Mouse (Mus musculus): ENCODE results near the gene Zfp74. TPM values are rescaled to one million over a fixed set of nuclear protein-coding genes. Genes with fewer than 3 reads are reported as not detected.

Zfp74 gene
- polyA plus RNA-seq, 1 experiment from 2014 or later: 6.7 TPM

DNA sequence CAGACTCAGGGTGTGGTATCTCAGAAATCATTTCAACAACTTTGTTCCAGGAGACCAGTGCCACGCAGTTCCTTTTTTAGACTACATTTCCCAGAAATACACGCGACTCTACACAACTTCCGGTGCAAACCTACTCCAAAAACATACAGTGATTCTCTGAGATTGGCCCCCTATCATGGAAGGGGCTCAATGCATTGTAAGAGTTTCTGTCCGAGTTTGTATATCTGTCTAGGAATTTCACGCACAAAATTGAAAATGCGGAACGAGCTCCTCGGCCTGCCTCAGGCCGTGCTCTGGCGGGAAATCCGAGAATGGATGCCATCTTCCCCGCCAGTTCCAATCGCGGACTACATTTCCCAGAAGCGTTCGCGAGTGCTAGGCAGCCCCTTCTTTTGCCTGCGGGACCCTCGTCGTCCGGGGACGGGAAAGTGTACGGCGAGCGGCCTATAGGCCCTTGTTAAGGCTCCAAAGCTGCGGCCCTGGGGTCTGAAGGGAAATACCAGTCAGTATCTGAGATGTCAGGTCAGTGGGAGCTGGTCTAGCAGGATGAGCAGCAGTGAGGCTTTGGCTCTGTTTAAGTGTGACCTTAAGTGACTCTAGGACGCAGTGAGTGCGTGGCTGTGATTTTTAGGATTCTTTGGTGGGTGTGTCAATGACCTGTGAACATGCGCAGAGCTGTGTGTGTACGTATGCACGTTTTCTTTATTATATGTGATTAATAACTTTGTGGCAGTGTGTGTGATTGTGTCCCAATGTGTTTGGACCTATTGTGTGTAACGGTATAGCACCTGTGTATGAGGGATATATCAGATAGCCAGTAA lies 45.5 kb downstream of the Zfp74 start, which contains the start of gene Zfp383:
Gene Zfp383, plus strand, starts transcription at position 94 of the 821 bp plus-strand sequence.
- H3K9ac ChIP-seq (ENCODE audit: low read depth, low read length): peak within 1 kb of the TSS; percentile 64
- no peaks in the 10 kb centered on the region for H3K9me3 ChIP-seq (ENCODE audit: control insufficient read depth, low read length)
- H3K36me3 ChIP-seq (ENCODE audit: control insufficient read depth, insufficient read depth, low read length): peaks cover 11% of the 10 kb centered on the region; the same call in 1 of the 2 replicates
- WGBS: 1% methylated on average over 33 of the region's 33 CpGs
- H3K4me1 ChIP-seq (replicated peaks; ENCODE audit: control insufficient read depth, insufficient read depth, low read length): peaks cover 3% of the 10 kb centered on the region; the same call in 1 of the 2 replicates
- H3K4me2 ChIP-seq: peak within 1 kb of the TSS; percentile 73
- ATAC-seq (replicated peaks; ENCODE audit: low FRiP score): peak; percentile 76
- peak; percentile 89 for DNase-seq (ENCODE audit: low spot score)
- peak within 1 kb of the TSS; percentile 47 for H3K27ac ChIP-seq (ENCODE audit: low read depth, low read length)
- peak within 1 kb of the TSS; percentile 67 for H3K4me3 ChIP-seq (ENCODE audit: low read depth, low read length)
- H3K27me3 ChIP-seq (replicated peaks; ENCODE audit: control insufficient read depth, insufficient read depth, low read length): no peaks in the 10 kb centered on the region

DNA sequence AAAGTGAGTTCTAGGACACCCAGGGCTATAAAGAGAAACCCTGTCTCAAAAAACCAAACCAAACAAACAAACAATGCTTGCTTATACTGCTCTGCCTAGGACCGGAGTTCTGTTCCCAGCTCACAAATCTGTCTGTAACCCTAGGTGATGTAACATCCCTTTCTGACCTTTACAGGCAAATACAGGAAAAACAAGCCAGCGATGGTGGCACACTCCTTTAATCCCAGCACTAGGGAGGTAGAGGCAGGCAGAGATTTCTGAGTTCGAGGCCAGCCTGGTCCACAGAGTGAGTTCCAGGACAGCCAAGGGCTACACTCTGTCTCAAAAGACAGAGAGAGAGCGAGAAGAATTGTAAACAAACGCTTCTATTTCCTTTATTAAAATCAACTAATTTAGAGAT lies 46.7 kb downstream of the Zfp74 start:
- WGBS: 86% methylated on average over 5 of the region's 5 CpGs
- Histone ChIP-seq H3K36me3 (ENCODE audit: control insufficient read depth, insufficient read depth, low read length) (peaks cover 11% of the 10 kb centered on the region; the same call in 1 of the 2 replicates), H3K4me1 (replicated peaks; ENCODE audit: control insufficient read depth, insufficient read depth, low read length) (peaks cover 3% of the 10 kb centered on the region; the same call in 1 of the 2 replicates), H3K27ac (ENCODE audit: low read depth, low read length) (no peak overlapping the region), H3K9me3 (ENCODE audit: control insufficient read depth, low read length) (no peaks in the 10 kb centered on the region), H3K4me3 (ENCODE audit: low read depth, low read length) (no peak overlapping the region), H3K9ac (ENCODE audit: low read depth, low read length) (no peak overlapping the region), H3K4me2 (no peak overlapping the region; the same call in 1 of the 2 replicates), H3K27me3 (replicated peaks; ENCODE audit: control insufficient read depth, insufficient read depth, low read length) (no peaks in the 10 kb centered on the region)
- no peak for DNase-seq (ENCODE audit: low spot score)
- no peak for ATAC-seq (replicated peaks; ENCODE audit: low FRiP score)

DNA sequence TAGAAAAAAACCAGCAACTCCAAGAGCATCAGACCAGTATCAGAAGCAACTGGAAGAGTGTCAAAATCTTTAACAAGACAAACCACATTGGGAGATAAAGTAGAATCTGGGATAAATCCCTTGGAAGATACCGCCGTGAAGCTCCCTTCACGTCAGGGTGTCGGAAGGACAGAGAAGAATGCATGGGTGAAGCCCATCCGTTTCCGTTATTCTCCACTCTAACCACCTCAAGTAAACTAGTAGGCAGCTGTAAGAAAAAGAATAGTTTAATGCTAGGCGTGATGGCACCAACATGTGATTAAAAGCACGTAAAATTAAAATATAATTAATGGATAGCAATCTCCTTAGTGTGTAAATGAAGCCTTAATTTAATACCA lies 47.2 kb downstream of the Zfp74 start:
- ATAC-seq (replicated peaks; ENCODE audit: low FRiP score) (no peak), DNase-seq (ENCODE audit: low spot score) (no peak)
- Histone ChIP-seq H3K4me2 (peak overlapping the region; percentile 86), H3K27ac (ENCODE audit: low read depth, low read length) (peak overlapping the region; percentile 91), H3K27me3 (replicated peaks; ENCODE audit: control insufficient read depth, insufficient read depth, low read length) (no peaks in the 10 kb centered on the region), H3K9me3 (ENCODE audit: control insufficient read depth, low read length) (no peaks in the 10 kb centered on the region), H3K36me3 (ENCODE audit: control insufficient read depth, insufficient read depth, low read length) (peaks cover 8% of the 10 kb centered on the region; the same call in 1 of the 2 replicates), H3K9ac (ENCODE audit: low read depth, low read length) (peak overlapping the region; percentile 81), H3K4me3 (ENCODE audit: low read depth, low read length) (peak overlapping the region; percentile 66), H3K4me1 (replicated peaks; ENCODE audit: control insufficient read depth, insufficient read depth, low read length) (peaks cover 3% of the 10 kb centered on the region; the same call in 1 of the 2 replicates)
- WGBS: 23% methylated on average over 8 of the region's 8 CpGs

DNA sequence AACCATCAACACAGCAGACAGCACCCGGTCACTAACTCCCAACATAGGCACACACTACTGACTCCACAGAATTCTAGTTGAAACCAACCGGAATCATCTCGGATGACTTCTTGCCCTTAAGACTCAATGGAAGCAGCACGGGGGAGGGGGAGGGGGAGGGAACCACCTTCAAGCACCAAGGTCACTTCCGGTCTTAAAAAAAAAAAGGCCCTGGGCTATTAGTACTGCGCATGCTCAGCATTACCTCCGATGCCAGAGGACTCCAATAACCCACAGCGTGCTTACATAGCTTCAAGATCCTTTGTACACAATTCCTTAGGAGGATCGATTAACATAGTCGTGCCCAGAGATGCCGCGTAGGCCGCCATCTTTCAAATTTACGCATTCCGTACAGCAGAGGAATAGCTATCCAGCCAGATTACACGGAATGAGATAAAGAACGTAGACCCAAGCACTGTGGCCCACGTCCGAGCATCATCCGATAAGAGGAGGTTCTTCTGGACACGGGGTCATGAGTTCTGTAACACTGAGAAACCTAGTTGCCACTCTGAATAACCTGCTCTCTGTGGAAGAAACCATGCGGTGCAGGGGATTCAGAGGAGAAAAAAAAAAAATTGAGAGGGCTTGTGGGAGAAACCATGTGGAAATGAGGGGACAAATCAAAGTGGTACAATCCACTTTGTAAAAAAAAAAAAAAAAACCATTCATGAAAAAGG lies 47.8 kb downstream of the Zfp74 start, which contains the start of gene Zfp27:
Gene Zfp27, minus strand, starts transcription at position 607 of the 716 bp plus-strand sequence.
- peaks cover 8% of the 10 kb centered on the region; the same call in 1 of the 2 replicates for H3K36me3 ChIP-seq (ENCODE audit: control insufficient read depth, insufficient read depth, low read length)
- WGBS: under 1% methylated on average over 22 of the region's 22 CpGs
- ATAC-seq (replicated peaks; ENCODE audit: low FRiP score) (peak; percentile 73), DNase-seq (ENCODE audit: low spot score) (peak; percentile 74)
- H3K4me3 ChIP-seq (ENCODE audit: low read depth, low read length): peak within 1 kb of the TSS; percentile 66
- H3K4me1 ChIP-seq (replicated peaks; ENCODE audit: control insufficient read depth, insufficient read depth, low read length): peaks cover 3% of the 10 kb centered on the region; the same call in 1 of the 2 replicates
- peak within 1 kb of the TSS; percentile 91 for H3K27ac ChIP-seq (ENCODE audit: low read depth, low read length)
- no peaks in the 10 kb centered on the region for H3K9me3 ChIP-seq (ENCODE audit: control insufficient read depth, low read length)
- peak within 1 kb of the TSS; percentile 81 for H3K9ac ChIP-seq (ENCODE audit: low read depth, low read length)
- peak within 1 kb of the TSS; percentile 86 for H3K4me2 ChIP-seq
- H3K27me3 ChIP-seq (replicated peaks; ENCODE audit: control insufficient read depth, insufficient read depth, low read length): no peaks in the 10 kb centered on the region

DNA sequence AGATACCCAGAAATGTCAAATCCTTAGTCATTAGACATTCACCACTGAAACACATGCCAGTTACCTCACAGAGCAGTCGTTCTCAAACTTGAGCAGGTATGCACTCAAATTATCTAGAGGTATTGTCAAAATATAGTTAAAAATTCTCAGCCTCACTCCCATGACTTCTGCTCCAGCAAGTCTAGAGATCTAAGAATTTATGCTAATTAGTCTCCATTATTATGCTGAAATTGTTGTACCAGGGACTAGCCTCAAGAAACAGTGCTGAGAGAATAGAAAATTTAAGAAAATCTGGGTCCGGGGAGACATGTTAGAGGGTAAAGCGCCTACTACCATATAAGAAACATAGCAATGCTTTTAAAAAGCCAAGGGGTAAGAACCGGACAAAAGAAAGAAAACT lies 49.8 kb downstream of the Zfp74 start:
- H3K27me3 ChIP-seq (replicated peaks; ENCODE audit: control insufficient read depth, insufficient read depth, low read length): no peaks in the 10 kb centered on the region
- H3K4me2 ChIP-seq: no peak overlapping the region
- H3K36me3 ChIP-seq (ENCODE audit: control insufficient read depth, insufficient read depth, low read length): peaks cover 19% of the 10 kb centered on the region
- no peak for DNase-seq (ENCODE audit: low spot score)
- H3K9ac ChIP-seq (ENCODE audit: low read depth, low read length): no peak overlapping the region
- WGBS: 93% methylated on average over 4 of the region's 4 CpGs
- H3K27ac ChIP-seq (ENCODE audit: low read depth, low read length): no peak overlapping the region
- no peak for ATAC-seq (replicated peaks; ENCODE audit: low FRiP score)
- no peak overlapping the region for H3K4me3 ChIP-seq (ENCODE audit: low read depth, low read length)
- peaks cover 3% of the 10 kb centered on the region; the same call in 1 of the 2 replicates for H3K4me1 ChIP-seq (replicated peaks; ENCODE audit: control insufficient read depth, insufficient read depth, low read length)
- H3K9me3 ChIP-seq (ENCODE audit: control insufficient read depth, low read length): no peaks in the 10 kb centered on the region

DNA sequence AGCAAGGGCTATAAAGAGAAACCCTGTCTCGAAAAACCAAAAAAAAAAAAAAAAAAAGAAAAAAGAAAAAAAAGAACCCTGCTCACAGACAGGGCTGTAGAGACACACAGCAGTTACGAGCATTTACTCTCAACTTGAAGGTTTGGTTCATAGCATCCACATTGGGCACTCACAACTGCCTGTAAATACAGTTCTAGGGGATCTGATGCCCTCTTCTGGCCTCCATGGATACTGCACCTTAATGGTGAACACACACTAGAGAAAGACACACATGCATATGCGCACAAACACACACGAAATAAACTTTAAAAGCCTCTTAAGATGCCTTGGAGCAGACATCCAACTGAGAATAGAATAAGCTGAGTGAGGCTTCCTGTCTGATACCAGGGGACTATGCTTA lies 55.5 kb downstream of the Zfp74 start:
- ATAC-seq (replicated peaks; ENCODE audit: low FRiP score): no peak
- Histone ChIP-seq H3K27ac (ENCODE audit: low read depth, low read length) (no peak overlapping the region), H3K4me3 (ENCODE audit: low read depth, low read length) (no peak overlapping the region), H3K4me2 (no peak overlapping the region), H3K4me1 (replicated peaks; ENCODE audit: control insufficient read depth, insufficient read depth, low read length) (no peaks in the 10 kb centered on the region), H3K9ac (ENCODE audit: low read depth, low read length) (no peak overlapping the region), H3K9me3 (ENCODE audit: control insufficient read depth, low read length) (peaks cover 29% of the 10 kb centered on the region), H3K27me3 (replicated peaks; ENCODE audit: control insufficient read depth, insufficient read depth, low read length) (no peaks in the 10 kb centered on the region), H3K36me3 (ENCODE audit: control insufficient read depth, insufficient read depth, low read length) (peaks cover 62% of the 10 kb centered on the region)
- 91% methylated on average over 4 of the region's 4 CpGs for WGBS
- no peak for DNase-seq (ENCODE audit: low spot score)

DNA sequence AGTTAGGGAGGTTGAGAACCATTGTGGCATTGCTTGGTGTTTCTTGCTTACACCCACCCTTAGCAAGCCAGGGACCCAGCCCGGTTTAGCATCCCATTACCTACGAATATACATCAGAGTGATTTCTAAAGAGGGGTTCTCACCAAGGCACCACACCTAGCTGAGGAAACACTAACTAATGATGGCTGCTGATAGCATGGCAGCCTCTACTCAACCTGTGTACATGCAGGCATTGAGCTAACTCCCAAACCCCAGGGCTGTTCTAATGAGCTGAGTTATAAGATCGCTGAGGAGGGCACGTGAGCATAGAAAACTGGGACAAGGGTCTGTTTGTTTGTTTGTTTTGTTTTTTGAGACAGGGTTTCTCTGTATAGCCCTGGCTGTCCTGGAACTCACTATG lies 61.1 kb downstream of the Zfp74 start:
- ATAC-seq (replicated peaks; ENCODE audit: low FRiP score) (no peak), DNase-seq (ENCODE audit: low spot score) (no peak)
- H3K27me3 ChIP-seq (replicated peaks; ENCODE audit: control insufficient read depth, insufficient read depth, low read length): no peaks in the 10 kb centered on the region
- WGBS: 88% methylated on average over 4 of the region's 4 CpGs
- no peak overlapping the region for H3K4me2 ChIP-seq
- H3K4me1 ChIP-seq (replicated peaks; ENCODE audit: control insufficient read depth, insufficient read depth, low read length): no peaks in the 10 kb centered on the region
- no peak overlapping the region for H3K4me3 ChIP-seq (ENCODE audit: low read depth, low read length)
- H3K27ac ChIP-seq (ENCODE audit: low read depth, low read length): no peak overlapping the region
- H3K36me3 ChIP-seq (ENCODE audit: control insufficient read depth, insufficient read depth, low read length): peaks cover 43% of the 10 kb centered on the region
- H3K9ac ChIP-seq (ENCODE audit: low read depth, low read length): no peak overlapping the region
- H3K9me3 ChIP-seq (ENCODE audit: control insufficient read depth, low read length): peaks cover 29% of the 10 kb centered on the region

DNA sequence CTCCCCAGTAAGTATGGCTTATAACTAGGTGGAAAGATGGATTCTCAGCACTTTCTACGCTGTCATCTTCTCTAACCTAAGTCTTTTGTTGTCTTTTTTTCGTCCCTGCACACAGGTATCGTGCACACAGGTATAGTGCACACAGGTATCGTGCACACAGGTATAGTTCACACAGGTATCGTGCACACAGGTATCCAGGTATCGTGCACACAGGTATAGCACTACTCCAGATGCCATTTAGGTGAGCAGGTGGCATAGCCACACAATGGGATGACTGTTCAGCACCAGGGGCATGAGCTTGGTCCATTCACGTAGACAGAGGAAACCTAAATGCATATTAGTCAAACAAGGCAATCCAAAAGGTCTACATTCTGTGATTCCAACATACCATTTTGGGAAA lies 63.4 kb downstream of the Zfp74 start:
- H3K9me3 ChIP-seq (ENCODE audit: control insufficient read depth, low read length): peaks cover 30% of the 10 kb centered on the region
- no peaks in the 10 kb centered on the region for H3K27me3 ChIP-seq (replicated peaks; ENCODE audit: control insufficient read depth, insufficient read depth, low read length)
- H3K4me2 ChIP-seq: no peak overlapping the region
- H3K4me3 ChIP-seq (ENCODE audit: low read depth, low read length): no peak overlapping the region
- no peak overlapping the region for H3K27ac ChIP-seq (ENCODE audit: low read depth, low read length)
- H3K36me3 ChIP-seq (ENCODE audit: control insufficient read depth, insufficient read depth, low read length): peaks cover 27% of the 10 kb centered on the region
- WGBS: 88% methylated on average over 7 of the region's 7 CpGs
- H3K9ac ChIP-seq (ENCODE audit: low read depth, low read length): no peak overlapping the region
- H3K4me1 ChIP-seq (replicated peaks; ENCODE audit: control insufficient read depth, insufficient read depth, low read length): no peaks in the 10 kb centered on the region
- ATAC-seq (replicated peaks; ENCODE audit: low FRiP score): no peak
- DNase-seq (ENCODE audit: low spot score): no peak
